Mouse (Mus musculus) adrenal gland, adult (tissue): ENCODE data around the gene Vmn1r168.
"Not testable (repeated sequence)": the region's sequence is repeated elsewhere in the genome, so short reads cannot be mapped to it uniquely, and the experiment has no call there.

Experiments
- DNase-seq, 2 experiments: peaks; one replicate each; pipeline ENCODE4 v3.0.0; 2022 to 2023; ENCODE audit warnings: low spot score in 1 of 2; ENCODE audit not compliant: inconsistent age in 2 of 2

The Vmn1r168 gene

DNA sequence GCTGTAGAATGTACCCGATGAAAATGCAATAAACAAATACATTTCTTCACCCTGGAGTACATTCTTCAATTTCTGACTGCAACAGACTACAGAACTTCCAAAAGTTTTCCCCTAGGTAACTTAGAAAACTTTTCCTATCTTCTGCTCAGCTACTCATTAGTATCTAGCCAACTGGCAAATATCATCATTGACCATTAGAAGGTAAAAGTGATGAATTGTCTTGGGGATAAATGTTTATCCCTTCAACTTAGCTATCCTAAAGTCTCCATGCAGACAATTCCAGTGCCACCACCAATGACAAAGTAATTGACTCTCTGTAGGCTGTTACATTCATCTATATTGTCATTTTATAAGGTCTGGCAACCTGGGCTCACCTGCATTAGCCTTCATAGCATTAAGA, at the start of gene Vmn1r168:
Gene Vmn1r168 (plus strand): TSS at position 301 of the 400 bp plus-strand sequence.
- not testable (repeated sequence) for DNase-seq

DNA sequence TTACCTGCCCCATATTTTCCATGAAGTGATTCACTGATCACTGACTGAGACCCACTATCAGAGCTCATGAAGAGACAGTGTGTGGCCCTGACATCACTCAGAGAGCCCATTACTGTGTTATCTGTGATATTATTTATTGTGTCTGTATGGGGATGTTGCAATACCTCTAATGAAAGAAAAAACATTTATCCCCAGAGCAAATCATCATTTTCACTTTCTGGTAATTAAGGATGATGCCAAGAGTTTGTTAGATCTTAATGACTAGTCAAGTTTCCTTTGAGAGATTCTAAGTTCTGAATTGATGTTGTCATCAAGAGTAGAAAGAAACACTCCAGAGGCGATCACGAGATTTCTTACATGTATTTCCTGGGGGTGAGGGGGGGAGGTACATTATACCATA, 32.4 kb upstream of the Vmn1r168 start, which contains the start of gene Vmn1r167:
Gene Vmn1r167 (minus strand): TSS at position 101 of the 400 bp plus-strand sequence.
- not testable (repeated sequence) for DNase-seq

DNA sequence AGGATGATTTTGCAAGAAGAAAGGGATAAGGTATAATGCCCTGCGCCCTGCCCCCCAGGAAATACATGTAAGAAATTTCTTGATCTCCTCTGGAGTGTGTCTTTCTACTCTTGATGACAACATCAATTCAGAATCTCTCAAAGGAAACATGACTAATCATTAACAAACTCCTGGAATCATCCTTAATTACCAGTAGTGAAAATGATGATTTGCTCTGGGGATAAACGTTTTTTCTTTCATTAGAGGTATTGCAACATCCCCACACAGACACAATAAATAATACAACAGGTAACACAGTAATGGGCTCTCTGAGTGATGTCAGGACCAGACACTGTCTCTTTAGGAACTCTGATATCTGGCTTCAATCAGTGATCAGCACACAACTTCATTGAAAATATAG, 35.7 kb downstream of the Vmn1r168 start, which contains the start of gene Vmn1r169:
Gene Vmn1r169 (plus strand): TSS at position 301 of the 400 bp plus-strand sequence.
- DNase-seq = not testable (repeated sequence)
